Mouse (Mus musculus) MEL (cell line): ENCODE data around the gene Cd3g. TPM values are rescaled to one million over a fixed set of nuclear protein-coding genes. Genes with fewer than 3 reads are reported as not detected.

ENCODE experiments used
- DNase-seq: peaks from one replicate; pipeline ENCODE4 v3.0.0; 2011; ENCODE audit warnings: low read depth, low spot score
- H3K27ac ChIP-seq: 2 replicates; pipeline ENCODE4 v1.5.1; 2012; ENCODE audit warnings: low read depth, mild to moderate bottlenecking, control low read depth, low read length, moderate library complexity; ENCODE audit not compliant: control insufficient read depth
- H3K27me3 ChIP-seq, 2 experiments: fragments of 150-350 bp in 1 of 2; sonication (generic) in 1 of 2; 2 replicates each; pipeline ENCODE4 v1.6.1; 2012; ENCODE audit warnings: low read length in 2 of 2, mild to moderate bottlenecking in 2 of 2, improper control_type of control experiment in 1 of 2, moderate library complexity in 1 of 2; ENCODE audit not compliant: insufficient read depth in 2 of 2, control insufficient read depth in 1 of 2
- H3K36me3 ChIP-seq, 2 experiments: 2 replicates each; pipeline ENCODE4 v1.6.1; 2012 to 2014; ENCODE audit warnings: low read length in 2 of 2, improper control_type of control experiment in 1 of 2, inconsistent platforms in 1 of 2, mild to moderate bottlenecking in 1 of 2; ENCODE audit not compliant: insufficient read depth in 2 of 2, control insufficient read depth in 1 of 2
- H3K4me1 ChIP-seq, 2 experiments: fragments of 150-350 bp in 1 of 2; sonication (generic) in 1 of 2; 2 replicates each; pipeline ENCODE4 v1.6.1; 2012; ENCODE audit warnings: low read length in 2 of 2, improper control_type of control experiment in 1 of 2, mild to moderate bottlenecking in 1 of 2; ENCODE audit not compliant: insufficient read depth in 2 of 2, control insufficient read depth in 1 of 2
- H3K4me3 ChIP-seq, 2 experiments: fragments of 150-350 bp in 1 of 2; sonication (generic) in 1 of 2; 2 replicates each; pipeline ENCODE4 v1.5.1; 2012; ENCODE audit warnings: low read depth in 2 of 2, low read length in 2 of 2, mild to moderate bottlenecking in 2 of 2, moderate library complexity in 2 of 2, control low read depth in 1 of 2, improper control_type of control experiment in 1 of 2; ENCODE audit not compliant: control insufficient read depth in 1 of 2, insufficient read depth in 1 of 2
- H3K79me2 ChIP-seq: 2 replicates; pipeline ENCODE4 v1.6.1; 2012; ENCODE audit warnings: mild to moderate bottlenecking, low read length, moderate library complexity; ENCODE audit not compliant: control insufficient read depth, poor library complexity, insufficient read depth
- H3K9ac ChIP-seq: 2 replicates; pipeline ENCODE4 v1.6.1; 2012; ENCODE audit warnings: low read depth, mild to moderate bottlenecking, control low read depth, low read length, moderate library complexity; ENCODE audit not compliant: control insufficient read depth, poor library complexity, severe bottlenecking
- H3K9me3 ChIP-seq: fragments of 150-350 bp; sonication (generic); replicated peaks from 2 replicates; pipeline ENCODE4 v1.6.1; 2012; ENCODE audit warnings: mild to moderate bottlenecking, low read length, improper control_type of control experiment, moderate library complexity; ENCODE audit not compliant: insufficient read depth
- CHD1 ChIP-seq: IDR thresholded peaks from 2 replicates; pipeline ENCODE4 v1.6.1; 2012; ENCODE audit warnings: low read depth, mild to moderate bottlenecking, inconsistent platforms, low read length, improper control_type of control experiment
- ELF1 ChIP-seq: IDR thresholded peaks from 2 replicates; pipeline ENCODE4 v1.6.1; 2014; ENCODE audit warnings: low read depth, mild to moderate bottlenecking, inconsistent platforms, low read length, improper control_type of control experiment, moderate library complexity
- ETS1 ChIP-seq: IDR thresholded peaks from 2 replicates; pipeline ENCODE4 v1.6.1; 2012; ENCODE audit warnings: low read depth, mild to moderate bottlenecking, inconsistent platforms, low read length, improper control_type of control experiment, moderate library complexity
- GATA1 ChIP-seq: IDR thresholded peaks from 2 replicates; pipeline ENCODE4 v1.6.1; 2011; ENCODE audit warnings: low read depth, low read length, improper control_type of control experiment
- JUND ChIP-seq: IDR thresholded peaks from 2 replicates; pipeline ENCODE4 v1.6.1; 2011; ENCODE audit warnings: low read depth, mild to moderate bottlenecking, improper control_type of control experiment, low read length
- MAFK ChIP-seq: IDR thresholded peaks from 2 replicates; pipeline ENCODE4 v1.6.1; 2011; ENCODE audit warnings: low read depth, mild to moderate bottlenecking, low read length, improper control_type of control experiment, borderline replicate concordance
- MXI1 ChIP-seq: IDR thresholded peaks from 2 replicates; pipeline ENCODE4 v1.6.1; 2011; ENCODE audit warnings: mild to moderate bottlenecking, low read depth, low read length, improper control_type of control experiment
- MYB ChIP-seq: IDR thresholded peaks from 2 replicates; pipeline ENCODE4 v1.6.1; 2011; ENCODE audit warnings: mild to moderate bottlenecking, low read depth, low read length, improper control_type of control experiment
- POLR2A ChIP-seq, 2 experiments: IDR thresholded peaks; 2 replicates each; pipeline ENCODE4 v1.6.1; 2011 to 2012; ENCODE audit warnings: low read length in 2 of 2, mild to moderate bottlenecking in 2 of 2, control low read depth in 1 of 2, improper control_type of control experiment in 1 of 2, low read depth in 1 of 2, moderate library complexity in 1 of 2; ENCODE audit not compliant: control insufficient read depth in 1 of 2, insufficient read depth in 1 of 2, poor library complexity in 1 of 2
- POLR2AphosphoS5 ChIP-seq: IDR thresholded peaks from 2 replicates; pipeline ENCODE4 v1.6.1; 2012; ENCODE audit warnings: low read depth, borderline replicate concordance, mild to moderate bottlenecking, inconsistent platforms, low read length, moderate library complexity, mixed read lengths
- RAD21 ChIP-seq: IDR thresholded peaks from 2 replicates; pipeline ENCODE4 v1.6.1; 2011; ENCODE audit warnings: mild to moderate bottlenecking, low read depth, low read length, improper control_type of control experiment
- RCOR1 ChIP-seq: IDR thresholded peaks from 2 replicates; pipeline ENCODE4 v1.6.1; 2012; ENCODE audit warnings: low read depth, mild to moderate bottlenecking, inconsistent platforms, low read length, improper control_type of control experiment
- SIN3A ChIP-seq: IDR thresholded peaks from 2 replicates; pipeline ENCODE4 v1.6.1; 2012; ENCODE audit warnings: low read length, improper control_type of control experiment, inconsistent platforms
- UBTF ChIP-seq: IDR thresholded peaks from 2 replicates; pipeline ENCODE4 v1.6.1; 2012; ENCODE audit warnings: low read depth, mild to moderate bottlenecking, inconsistent platforms, low read length, improper control_type of control experiment, moderate library complexity, borderline replicate concordance; ENCODE audit not compliant: insufficient read depth
- USF1 ChIP-seq: IDR thresholded peaks from 2 replicates; pipeline ENCODE4 v1.6.1; 2014; ENCODE audit warnings: low read depth, mild to moderate bottlenecking, inconsistent platforms, low read length, improper control_type of control experiment, moderate library complexity
- ZC3H11A ChIP-seq: IDR thresholded peaks from 2 replicates; pipeline ENCODE4 v1.6.1; 2012; ENCODE audit warnings: low read depth, mild to moderate bottlenecking, inconsistent platforms, low read length, improper control_type of control experiment
- ZKSCAN1 ChIP-seq: IDR thresholded peaks from 2 replicates; pipeline ENCODE4 v1.6.1; 2012; ENCODE audit warnings: low read depth, mild to moderate bottlenecking, inconsistent platforms, low read length, improper control_type of control experiment, moderate library complexity
- polyA plus RNA-seq, 2 experiments: library from polyadenylated mRNA; stranded (reverse) in 1 of 2; unstranded in 1 of 2; fragments of >175 nt in 1 of 2; fragments of >200 nt in 1 of 2; gene quantifications; 2 replicates each; pipeline versions ENCODE4 v1.2.1 to v1.2.4; 2012; ENCODE audit warnings: low replicate concordance in 2 of 2, low read depth in 1 of 2; ENCODE audit not compliant: insufficient read length in 2 of 2, insufficient read depth in 1 of 2, missing spikeins in 1 of 2
- total RNA-seq: library from RNA; depleted of rRNA; stranded (reverse); fragments of 300-350 nt; gene quantifications from 2 replicates; pipeline ENCODE4 v1.2.3, GENCODE M21; 2012

The Cd3g gene
- total and polyA plus RNA-seq, 3 experiments = 0.35 to 0.47 TPM; not detected in 1

DNA sequence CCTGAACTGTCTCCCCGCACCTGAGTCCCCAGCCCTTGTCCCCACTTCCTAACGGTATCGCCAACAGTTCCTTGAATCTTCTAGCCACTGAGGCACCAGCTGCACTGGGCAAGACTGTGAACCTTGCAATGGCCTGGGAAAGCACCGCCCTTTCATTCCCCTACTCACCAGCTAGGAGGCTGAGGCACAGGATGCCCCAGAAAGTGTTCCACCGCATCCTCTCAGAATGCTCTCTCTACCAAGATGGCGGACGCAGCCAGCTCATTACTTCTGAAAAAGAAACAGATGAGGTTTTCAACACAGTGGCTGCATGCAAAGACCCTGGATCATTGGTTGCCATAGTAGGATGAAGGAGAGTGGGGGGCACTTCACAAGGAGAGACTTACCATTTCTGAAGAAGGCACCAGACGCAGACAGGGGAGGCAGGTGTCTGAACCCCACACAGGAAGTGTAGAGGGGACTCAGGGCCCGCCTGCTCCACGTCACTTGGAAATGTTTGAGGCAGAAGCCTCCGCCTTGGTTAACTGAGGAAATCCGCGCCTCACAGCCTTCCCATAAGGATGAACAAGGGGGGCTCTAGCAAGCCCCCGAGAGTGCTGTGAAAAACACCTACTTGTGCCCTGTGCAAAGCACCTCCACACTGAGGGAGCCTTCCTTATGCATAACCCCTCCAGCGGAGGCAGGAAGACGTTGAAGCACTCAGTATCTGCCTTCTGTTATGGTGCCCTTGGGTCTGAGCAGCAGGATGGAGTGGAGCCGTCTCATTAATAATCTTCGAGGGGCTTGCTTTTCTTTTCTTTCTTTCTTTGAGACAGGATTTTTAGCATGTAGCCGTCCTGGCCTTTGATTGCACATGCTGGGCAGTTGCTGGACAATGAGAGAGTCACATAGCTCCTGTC, 29.2 kb upstream of the Cd3g start, which contains the start of gene Cd3e:
TSS of gene Cd3e (minus strand) at position 448 of the 899 bp plus-strand sequence.
- H3K4me3 ChIP-seq = no peak within 1 kb of the TSS
- H3K9ac ChIP-seq = no peak within 1 kb of the TSS
- H3K27me3 ChIP-seq = no peaks in the 10 kb centered on the region
- H3K27ac ChIP-seq = no peak within 1 kb of the TSS; the same call in 1 of the 2 replicates
- H3K4me1 ChIP-seq = peaks cover 0 to 4% of the 10 kb centered on the region in 2 experiments; a peak in 1 of 4 replicates
- DNase-seq = no peak
- H3K79me2 ChIP-seq = no peaks in the 10 kb centered on the region
- peaks cover 0 to 4% of the 10 kb centered on the region in 2 experiments; a peak in 2 of 4 replicates for H3K36me3 ChIP-seq
- H3K9me3 ChIP-seq = no peaks in the 10 kb centered on the region
- TF ChIP-seq ZC3H11A (no peak), UBTF (no peak), RAD21 (no peak), POLR2A (IDR thresholded peaks at IDR 0.05; ENCODE audit: control insufficient read depth in 1 of 2, insufficient read depth in 1 of 2, low read depth in 1 of 2, low read length in 2 of 2, poor library complexity in 1 of 2) (no peak), RCOR1 (no peak), POLR2AphosphoS5 (no peak), CHD1 (no peak), MAFK (no peak), USF1 (no peak), MYB (no peak), ZKSCAN1 (no peak), JUND (no peak), MXI1 (no peak)

DNA sequence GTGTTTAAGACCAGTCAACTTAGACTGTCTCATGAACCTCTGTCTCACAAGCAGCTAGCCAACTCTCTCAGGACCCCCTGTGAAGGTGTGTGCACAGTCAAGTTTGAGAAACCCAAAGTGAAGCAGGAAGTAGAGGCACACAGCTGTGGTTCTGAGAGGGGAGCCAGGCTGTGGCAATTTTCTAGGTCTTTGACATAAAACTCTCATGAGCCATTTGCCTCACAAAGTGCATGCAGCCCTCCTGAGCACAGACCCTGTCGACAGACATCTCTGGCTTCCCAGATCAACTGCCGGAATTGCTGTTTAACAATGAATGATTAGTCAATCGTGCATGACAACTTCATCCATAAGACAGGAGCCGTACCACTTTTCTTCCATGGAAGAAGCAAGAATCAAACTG, 28.1 kb upstream of the Cd3g start:
- Histone ChIP-seq H3K4me3 (no peak overlapping the region), H3K9me3 (no peaks in the 10 kb centered on the region), H3K27me3 (peaks cover 1 to 2% of the 10 kb centered on the region in 2 experiments; a peak in 2 of 4 replicates), H3K9ac (no peak overlapping the region), H3K36me3 (peaks cover 0 to 4% of the 10 kb centered on the region in 2 experiments; a peak in 2 of 4 replicates), H3K27ac (no peak overlapping the region), H3K79me2 (no peaks in the 10 kb centered on the region), H3K4me1 (peaks cover 0 to 4% of the 10 kb centered on the region in 2 experiments; a peak in 1 of 4 replicates)
- no peak for DNase-seq
- TF ChIP-seq ELF1 (no peak), ETS1 (no peak), MYB (no peak), SIN3A (no peak), GATA1 (no peak), POLR2AphosphoS5 (no peak)
